Mouse (Mus musculus): ENCODE measurements around the gene Tpk1.

Tpk1 gene

DNA sequence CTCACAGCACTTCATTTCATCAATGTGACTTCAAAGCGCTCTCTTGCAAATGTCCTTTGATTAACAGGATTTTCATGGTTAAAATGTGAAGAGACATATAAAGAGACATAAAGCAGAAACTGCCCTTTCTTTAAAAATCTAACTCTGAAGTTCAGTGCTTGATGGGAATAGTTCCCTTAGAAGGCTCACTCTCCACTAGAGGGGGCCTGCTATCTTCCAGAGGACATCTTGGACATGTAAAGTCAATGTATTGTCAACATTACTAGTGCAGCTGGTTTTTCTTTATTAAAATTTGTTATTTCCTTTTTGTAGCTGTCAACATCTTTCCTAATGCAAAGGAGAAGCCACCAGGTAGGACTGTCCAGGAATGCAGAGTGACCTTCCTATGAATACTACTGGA is 318.4 kb downstream of the Tpk1 start:
- DNase-seq: peak in 1 of 2 experiments; percentile 14

GRCm38 (mm10) chr6:43343006-43343405 is 323.1 kb downstream of the Tpk1 start:
- no peak for DNase-seq

- no peak for DNase-seq
Measured at GRCm38 (mm10) chr6:43342386-43342785, 323.7 kb downstream of the Tpk1 start.

- no peak for DNase-seq
Measured at GRCm38 (mm10) chr6:43338804-43339203, 327.3 kb downstream of the Tpk1 start.

- DNase-seq: peak; percentile 29 to 39
Measured at GRCm38 (mm10) chr6:43337491-43337961, 328.6 kb downstream of the Tpk1 start.

DNA sequence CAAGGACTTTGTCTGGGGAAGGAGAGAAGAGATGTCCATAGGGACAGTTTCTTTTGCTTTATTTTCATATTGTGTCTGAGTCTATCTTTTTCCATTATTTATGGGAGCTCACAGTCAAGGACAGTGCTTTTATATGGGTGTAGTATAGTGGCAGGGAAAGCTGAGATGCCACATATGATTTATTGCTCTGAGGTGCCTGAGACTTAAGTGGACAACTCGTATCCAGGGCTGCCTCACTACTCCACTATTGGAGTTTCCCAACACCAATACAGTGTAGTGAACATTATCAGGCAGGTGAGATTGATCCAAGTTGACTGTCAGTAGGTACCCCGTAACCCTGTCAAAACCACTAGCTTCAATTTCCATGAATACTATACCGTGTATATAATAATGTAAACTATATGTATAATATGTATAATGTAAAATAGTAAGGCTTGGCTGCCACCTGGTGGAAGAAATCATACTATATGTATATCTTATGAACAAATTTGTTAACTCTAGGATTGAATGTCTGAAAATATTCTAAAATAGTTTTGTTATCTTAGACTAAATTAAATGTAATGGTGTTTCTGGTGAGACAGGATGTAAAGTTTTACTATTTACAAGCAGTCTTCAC is 330.4 kb downstream of the Tpk1 start:
- DNase-seq: no peak

GRCm38 (mm10) chr6:43333479-43333878 is 332.6 kb downstream of the Tpk1 start:
- no peak for DNase-seq

GRCm38 (mm10) chr6:43312961-43313656 is 353.0 kb downstream of the Tpk1 start:
- peak in 1 of 2 experiments; percentile 4 for DNase-seq

GRCm38 (mm10) chr6:43312546-43312945 is 353.5 kb downstream of the Tpk1 start:
- no peak for DNase-seq

- DNase-seq: no peak
Measured at GRCm38 (mm10) chr6:43310071-43310470, 356.0 kb downstream of the Tpk1 start.

GRCm38 (mm10) chr6:43309454-43309853 is 356.6 kb downstream of the Tpk1 start, which contains the start of gene Nobox:
Gene Nobox (minus strand): TSS chr6:43309554.
- no peak for DNase-seq

DNA sequence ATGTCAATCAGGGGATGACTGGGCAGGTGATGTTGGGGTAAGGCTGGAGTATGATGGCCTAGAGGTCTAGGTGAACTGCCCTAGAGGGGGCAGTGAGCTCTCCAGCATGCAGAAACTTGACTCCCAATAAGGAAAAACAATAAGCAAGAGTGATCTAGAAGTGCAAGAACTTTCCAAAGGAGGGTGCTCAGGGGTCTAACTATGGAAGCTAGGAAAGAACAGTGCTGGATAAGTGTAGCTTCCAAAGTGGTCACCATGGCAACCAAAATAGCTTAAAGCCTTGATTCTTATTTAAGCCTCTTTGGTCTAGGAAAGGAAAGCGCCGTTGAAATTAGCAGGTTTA is 368.6 kb downstream of the Tpk1 start:
- DNase-seq: no peak

DNA sequence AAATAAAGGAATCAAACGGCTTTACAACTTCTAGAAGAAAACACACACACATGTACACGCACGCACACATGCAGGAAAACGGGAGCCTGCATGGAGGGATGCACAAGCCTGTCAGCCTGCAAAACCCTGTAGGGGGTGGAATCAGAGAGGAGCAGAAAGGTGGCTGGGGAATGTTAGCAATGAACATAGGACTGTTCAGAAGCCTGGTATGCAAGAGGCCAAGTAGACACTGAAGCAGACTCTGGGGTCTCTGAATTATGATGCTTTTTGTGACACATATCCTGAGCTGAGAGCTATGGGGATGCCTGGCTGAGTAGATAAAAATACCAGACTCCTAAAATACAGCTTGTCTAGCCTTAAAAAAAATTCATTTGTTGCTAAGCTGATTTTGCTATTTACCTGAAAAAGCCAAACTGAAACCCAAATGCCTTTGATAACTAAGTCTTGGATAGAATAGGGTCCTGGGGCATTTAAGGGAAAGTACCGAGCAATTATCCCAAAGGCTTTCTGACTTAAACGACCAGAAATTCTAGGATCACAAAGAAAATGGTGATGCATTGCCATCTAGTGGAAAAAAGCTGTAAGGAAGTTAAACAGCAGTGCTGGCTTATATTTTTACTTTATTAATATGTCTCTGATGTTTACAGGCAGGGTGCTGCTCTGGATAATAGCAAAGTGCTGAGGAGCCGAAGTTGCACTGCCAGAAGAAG is 369.1 kb downstream of the Tpk1 start:
- peak in 1 of 2 experiments; percentile 21 for DNase-seq

- DNase-seq: no peak
Measured at GRCm38 (mm10) chr6:43295908-43296307, 370.2 kb downstream of the Tpk1 start.
